Mouse (Mus musculus): Measurements from ENCODE around the gene Tctex1d1. TPM values are rescaled to one million over a fixed set of nuclear protein-coding genes. Genes with fewer than 3 reads are reported as not detected.

Tctex1d1 gene
- polyA plus RNA-seq (2017; shearing (Covaris generic)), result under 1 TPM in 1 of 2 experiments, not detected in 1; 0.89 TPM

DNA sequence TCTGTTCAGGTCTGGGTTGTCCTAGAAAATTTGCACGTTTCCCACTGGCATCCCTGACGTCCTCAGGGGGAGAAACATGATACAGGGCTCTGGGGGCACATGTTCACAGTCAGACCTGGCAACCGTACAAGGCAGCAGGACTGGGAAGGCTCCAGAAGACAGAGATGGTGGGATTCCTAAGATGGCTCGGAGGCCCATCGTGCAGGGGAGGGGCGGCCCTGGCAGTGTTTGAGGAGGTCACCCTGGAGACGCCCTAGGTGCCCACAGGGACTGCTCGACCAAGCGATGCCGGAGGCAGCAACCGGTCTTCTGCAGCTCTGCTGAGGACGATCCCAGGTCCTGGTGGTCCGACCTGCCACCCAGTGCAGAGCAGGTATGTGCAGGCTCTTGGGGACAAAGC is at the start of gene Tctex1d1:
TSS of gene Tctex1d1 (plus strand) at position 167 of the 400 bp plus-strand sequence.
- no peak for ATAC-seq

DNA sequence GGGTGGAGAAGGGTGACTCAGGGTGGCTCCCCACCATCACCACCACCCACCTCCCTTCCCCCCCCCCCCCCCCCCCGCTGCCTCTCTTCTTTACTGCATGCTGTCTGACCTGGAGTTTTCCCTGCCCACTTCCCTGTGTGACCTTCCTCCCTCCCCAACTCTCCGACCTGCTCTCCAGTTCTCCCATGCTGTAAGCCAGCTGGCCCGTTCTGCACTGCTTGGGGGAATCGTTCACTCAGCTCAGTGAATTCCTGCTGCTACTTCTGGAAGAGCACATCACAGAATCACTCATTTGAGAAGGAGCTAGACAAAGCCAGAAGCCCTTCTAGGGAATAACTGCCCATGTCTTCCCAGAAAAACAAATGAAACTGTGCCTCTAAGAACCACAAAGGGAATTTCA is 48.9 kb upstream of the Tctex1d1 start:
- ATAC-seq, result no peak

DNA sequence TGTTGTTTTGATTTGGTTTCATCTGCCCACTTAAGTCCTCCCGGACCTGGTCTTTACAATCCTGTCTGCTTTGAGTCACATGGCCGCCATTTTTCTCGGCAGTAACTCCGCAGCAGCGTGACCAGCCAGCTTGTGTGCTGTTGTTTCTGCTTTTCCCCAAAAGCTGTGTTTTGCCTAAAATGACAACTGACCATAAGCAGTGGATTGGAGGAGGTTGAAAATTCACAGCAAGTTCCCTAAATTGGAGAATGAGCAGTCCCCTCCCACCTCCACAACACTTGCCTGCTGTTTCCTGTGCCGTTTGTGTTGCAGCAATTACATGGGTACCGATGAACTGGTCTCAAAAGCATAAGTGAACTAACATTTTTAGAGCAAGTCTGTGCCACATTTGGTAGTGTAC is 47.7 kb upstream of the Tctex1d1 start:
- ATAC-seq, result no peak

DNA sequence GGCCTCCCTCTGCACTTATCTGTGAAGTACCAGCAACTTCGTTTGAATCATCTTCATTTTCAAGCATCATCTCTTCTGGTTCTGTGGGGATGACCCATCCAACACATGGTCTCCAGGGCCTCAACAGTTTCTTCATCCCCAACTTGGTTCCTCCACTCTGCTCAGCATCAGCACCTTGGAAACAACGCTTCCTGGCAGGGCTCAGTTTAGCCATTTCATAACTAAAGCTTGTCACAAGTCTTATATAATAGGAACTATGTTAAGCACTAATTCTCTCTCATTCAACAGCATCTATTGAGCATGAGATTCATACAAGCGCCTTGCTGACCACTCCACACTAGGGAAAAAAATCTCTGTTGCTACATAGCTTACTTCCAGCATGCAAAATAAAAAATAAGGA is 38.1 kb upstream of the Tctex1d1 start:
- no peak for ATAC-seq

DNA sequence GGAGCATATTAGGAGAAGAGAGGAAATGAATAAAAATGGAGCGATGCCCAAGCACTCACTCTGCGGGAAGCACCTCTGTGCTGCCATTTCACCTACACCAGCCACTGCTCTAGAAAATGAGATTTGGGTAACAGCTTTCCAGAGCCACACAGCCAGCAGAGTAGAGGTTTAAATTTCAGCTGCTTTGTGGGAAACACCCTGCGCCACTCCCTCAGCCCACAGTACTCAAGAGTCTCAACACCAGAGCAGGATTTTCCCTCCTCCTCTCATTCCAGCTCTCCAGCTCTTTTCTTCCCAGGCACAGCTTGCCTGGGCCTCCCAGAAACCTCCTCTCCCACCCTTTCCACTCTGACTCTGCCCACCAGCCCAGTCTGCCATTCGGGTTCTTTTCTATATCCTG is 37.7 kb upstream of the Tctex1d1 start:
- ATAC-seq, result no peak

DNA sequence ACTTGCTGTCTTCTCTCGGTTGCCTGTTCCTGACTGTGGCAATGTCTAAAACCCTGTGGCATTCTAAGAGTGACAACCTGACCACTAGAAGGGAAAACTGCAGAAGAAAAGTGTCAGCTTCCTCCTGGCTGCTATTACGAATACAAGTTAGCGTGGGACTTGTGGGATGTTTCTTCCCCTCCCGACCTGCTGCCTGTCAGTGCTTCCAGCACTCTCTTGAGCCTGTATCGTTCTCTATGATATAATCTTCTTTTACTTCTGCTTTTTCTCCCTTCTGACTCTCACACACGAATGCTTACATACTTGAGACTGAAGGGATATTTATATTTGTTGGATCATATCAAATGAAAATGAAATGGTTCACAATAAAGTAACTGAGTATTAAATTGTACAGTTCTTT is 34.1 kb upstream of the Tctex1d1 start:
- ATAC-seq, result no peak

DNA sequence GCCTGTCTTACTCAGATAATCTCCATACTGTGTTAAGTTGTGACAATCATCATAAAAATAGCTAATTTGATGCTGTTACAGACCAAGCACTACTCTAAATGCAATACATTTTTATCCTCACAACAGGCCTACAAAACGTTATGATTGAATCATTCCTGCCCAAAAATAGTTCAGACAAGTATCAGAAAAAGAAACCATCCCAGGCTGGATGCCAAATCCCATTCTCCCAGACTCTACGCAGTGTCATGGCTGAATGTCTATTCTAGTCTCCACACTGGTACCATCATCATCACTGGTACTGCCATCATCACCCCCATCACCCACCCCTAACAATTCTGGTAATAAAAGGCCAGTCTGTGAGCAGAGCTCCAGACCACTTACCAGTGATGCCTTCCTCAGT is 25.9 kb upstream of the Tctex1d1 start:
- no peak for ATAC-seq

DNA sequence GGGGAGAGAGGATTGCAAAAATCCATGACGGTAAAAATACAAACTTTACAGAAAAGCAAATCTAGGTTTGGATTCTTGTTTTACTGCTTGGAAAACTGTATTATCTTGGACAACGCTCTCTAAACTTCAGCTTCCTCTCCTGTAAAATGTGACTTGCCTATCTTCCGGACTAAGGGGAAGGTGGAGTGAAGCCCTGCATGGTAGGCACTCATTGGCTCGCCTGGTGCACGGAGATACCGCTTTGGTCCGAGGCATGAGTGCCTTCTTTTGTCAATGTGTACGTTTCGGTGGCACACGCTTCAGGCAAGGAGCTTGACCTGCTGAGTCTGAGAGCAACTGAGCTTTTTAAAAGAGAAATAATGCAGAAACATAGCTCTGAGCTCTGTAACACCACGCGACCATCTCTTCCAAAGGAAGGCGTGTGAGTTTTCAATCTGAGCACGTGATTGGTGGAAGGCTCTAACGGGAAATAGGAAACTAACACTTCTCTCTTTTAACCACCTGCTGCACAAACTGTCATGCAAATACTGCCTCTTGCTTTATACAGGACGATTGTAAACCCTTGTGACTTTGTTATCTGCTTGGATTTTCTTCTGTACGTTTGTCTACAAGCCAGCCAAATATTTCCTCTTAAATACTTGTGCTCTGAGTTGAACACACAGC is 23.0 kb upstream of the Tctex1d1 start:
- ATAC-seq, result peak; percentile 49

DNA sequence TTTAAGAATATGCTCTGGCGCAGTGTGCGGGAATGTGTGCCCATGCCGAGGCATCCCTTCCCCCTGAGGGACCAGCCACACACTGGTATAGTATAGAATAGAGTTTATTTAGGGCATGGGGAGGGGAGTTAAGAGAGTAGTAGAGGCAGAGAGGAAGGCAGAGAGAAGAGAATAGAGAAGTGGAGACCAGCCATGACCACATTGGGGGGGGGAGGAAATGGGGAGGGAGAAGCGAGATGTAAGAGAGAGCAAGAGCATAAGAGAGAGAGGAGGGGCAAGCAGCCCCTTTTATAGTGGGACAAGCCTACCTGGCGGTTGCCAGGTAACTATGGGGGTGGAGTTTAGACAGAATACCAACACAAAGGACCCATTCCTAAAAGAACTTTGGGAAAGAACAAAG is 19.0 kb upstream of the Tctex1d1 start:
- ATAC-seq, result no peak

DNA sequence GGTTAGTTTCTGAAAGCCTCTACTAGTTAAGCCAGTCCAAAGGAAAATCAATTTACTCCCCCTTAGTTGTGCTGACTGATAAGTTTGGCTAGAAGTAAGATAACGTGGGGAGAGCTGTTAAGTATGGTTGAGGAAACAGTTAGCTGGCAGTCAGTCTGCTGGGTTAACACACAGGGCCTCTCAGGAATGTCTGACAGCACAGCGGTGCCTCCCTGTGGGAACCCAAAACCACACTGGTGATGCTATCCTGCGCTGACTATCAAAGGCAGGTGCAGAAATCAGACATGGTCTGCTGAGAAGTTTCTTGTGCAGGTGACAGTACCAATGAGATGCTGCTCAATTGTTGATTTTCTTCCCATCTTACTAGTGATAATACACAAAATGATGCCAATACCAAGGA is 14.2 kb upstream of the Tctex1d1 start:
- no peak for ATAC-seq

DNA sequence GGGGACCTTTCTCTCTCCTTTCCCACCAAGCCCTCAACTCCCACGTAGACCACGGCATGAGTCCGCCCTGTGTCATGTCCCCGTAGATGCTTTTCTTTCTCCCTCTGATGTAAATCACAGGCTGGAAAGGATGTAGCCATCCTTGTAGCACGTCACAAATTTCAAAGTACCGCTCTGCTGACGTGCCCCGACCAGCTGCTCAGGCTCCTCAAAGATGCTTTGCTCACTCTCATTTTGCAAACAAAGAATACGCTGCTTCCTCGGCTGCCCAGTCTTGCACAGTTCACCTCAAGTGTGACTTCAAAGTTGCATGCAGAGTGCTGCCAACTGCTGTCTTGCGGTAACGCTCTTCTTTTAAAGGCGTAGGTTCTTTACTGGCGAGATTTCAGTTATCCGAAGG is 10.6 kb upstream of the Tctex1d1 start:
- ATAC-seq, result no peak

DNA sequence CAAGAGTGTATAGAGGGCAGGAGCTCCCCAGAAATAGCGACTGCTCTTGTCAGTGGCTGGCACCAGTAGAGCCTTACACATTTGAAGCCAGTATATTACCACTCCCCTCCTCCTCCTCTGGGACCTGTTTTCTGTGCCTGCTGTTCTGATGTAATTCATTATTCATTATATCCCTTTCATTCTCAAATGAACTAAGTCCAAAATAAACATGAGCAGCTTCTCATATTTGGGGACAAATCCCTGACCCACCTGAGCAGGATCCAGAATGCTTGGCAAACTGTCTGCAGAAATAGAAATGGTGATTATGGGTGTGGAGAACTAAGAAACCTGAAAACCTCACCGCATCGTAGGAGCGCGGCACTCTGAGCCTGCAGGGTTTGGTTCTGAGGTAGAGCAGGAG is 8.8 kb upstream of the Tctex1d1 start:
- ATAC-seq, result no peak

DNA sequence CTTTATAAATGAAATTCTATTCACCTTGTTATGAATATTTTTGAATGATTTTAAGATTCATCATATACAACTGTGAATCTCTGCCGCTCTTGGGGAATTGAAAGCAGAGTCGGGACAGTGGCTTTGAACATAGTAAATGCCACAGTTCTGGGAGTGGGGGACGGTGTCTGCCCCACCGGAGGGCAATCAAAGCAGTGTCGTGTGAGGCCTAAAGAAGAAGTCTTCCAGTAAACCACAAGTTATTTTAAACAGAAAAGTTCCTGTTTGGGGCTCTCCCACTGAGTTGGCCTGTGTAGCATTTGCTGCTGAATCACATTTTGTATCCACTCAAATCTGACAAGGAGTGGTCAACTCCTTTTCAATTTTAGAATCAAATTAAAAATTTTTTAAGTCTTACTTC is 7.2 kb upstream of the Tctex1d1 start:
- no peak for ATAC-seq

DNA sequence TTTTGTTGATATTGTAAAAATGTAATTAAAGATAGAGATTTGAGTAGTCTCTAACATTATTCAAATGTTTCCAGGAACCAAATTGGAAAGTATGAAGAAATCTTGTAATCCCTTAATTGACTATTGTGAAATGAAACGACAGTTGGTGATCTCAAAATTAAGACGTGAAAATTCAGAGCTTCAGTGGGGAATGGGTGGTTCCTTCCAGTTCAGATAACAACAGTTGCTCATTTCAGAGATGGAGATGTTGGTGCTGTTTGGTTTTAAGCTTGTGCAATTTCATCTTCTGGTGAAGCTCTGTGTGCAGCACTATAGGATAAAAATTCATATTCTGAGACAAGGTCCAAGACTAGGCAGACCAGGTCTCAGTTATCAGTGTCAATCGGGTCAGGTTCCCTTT is 6.3 kb upstream of the Tctex1d1 start:
- no peak for ATAC-seq

DNA sequence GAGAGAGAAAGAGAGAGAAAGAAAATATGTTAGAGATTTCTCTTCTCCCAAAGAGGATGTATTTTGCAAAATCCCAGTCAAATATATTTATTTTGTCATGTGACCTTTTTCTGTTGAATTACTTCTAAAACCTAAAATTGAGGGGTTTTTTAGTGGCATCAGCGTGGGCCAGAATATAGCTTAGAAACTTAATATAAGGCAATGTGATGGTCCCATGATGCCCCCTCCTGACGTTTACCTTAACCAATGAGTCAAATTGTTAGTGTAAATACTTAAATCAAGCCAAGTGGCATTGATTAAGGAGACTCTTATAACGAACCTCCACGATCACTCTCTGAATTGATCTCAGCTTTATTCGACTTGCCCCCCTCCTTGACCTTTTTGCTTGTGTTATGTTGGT is 4.2 kb upstream of the Tctex1d1 start:
- no peak for ATAC-seq

DNA sequence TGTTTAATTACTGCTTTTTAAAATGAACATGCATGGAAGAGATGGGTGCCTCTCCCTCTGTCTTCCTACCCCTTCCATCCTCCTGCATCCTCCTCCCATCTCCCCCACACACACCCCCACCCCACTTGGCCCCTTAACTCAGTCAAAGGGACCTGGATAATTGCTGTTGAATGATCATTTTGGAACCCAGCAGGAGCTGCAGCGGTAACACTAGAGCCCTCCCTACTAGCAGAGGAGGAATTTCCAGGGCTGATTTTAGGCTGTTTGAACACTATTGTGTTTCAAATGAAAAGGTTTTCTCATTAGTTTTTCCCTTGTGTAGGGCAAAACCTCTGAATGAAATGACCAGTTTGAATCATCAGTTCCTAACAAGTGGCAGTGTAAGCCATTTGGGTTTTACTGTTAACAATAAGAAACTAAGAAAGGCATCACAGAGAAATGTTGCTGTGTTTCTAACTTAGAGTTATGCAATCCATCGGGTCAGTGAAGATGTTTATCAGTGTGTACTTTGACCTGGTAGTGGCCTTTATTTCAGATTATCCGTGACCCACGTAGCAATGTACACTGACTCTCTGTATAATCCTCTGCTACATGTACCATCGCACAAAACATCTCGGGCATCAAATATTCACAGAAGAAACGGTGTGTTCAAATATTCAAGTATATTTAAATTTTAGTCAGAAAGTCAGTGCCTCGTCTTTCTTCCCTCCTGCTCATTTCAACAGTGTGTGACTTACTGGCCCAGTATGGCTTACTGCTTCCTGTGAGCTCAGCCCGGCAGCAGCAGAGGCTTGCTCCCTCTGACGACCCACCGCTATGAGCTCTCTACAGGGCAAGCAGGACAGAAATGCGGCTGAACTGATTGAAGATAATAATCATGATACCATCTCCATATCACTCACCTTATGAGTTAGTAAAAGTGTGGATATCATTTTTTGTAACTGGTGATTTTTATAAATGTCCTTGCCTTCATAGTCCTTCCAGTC is 1.8 kb upstream of the Tctex1d1 start:
- no peak for ATAC-seq

DNA sequence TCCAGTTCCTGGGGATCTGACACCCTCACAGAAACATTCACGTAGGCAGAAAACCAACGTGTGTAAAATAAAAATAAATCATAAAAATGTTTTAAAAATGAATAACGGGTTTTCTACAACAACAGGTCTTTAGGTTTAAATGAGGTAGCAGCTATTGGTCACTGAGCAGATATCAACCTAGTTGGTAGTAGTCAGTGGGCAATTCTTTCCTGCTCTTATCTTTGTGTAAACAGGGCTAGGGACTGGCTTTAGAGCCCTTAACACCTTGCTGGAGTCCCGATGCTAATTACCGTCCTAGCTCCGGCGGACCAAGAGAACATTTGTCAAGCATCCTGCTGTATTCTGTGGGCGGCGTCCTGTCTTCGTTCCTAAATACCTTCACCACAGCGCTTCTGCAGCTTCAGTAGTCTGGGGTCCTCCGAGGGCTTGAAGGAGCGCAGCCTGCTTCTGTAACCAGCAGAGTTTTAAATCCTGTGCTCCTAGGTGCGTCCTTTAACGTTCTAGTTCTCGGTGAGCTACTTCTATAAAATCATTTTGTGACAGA is 556 bp upstream of the Tctex1d1 start:
- no peak for ATAC-seq

DNA sequence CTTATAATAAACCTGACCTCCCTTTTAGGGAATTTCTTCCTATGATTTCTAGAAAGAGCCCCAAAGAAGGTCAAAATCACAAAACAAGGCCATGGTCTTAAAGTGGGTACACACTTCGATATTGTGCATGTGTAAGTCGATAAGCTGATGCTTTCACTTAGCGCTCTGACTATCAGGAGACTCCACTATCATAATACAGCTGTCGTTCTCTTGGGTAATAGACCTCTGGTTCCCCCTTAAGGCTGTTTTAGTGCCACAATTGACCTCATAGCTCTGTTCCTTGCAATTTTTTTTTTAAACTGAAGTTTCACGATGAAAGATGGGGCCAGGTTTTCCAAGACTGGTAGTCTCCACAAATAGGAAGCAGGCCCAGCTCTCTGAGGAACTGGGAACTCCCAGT is 979 bp downstream of the Tctex1d1 start:
- no peak for ATAC-seq

DNA sequence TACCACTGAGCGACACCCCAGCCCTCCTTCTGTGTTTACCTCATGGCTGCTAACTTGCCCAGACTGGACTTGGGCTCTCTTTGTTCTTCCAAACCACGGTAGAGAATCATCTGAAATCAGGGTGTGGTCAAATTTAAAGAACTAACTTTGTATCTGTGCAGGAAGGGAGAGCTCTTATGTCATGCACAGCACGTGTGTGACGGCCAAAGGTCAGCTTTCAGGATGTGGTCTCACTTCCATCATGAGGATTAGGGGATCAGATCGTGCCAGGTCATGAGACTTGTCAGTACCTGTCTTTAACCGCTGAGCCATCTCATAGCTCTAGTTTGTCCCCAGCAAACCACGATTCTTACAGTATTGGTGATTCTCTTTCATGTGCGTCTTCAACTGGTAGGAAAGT is 3.3 kb downstream of the Tctex1d1 start:
- no peak for ATAC-seq

DNA sequence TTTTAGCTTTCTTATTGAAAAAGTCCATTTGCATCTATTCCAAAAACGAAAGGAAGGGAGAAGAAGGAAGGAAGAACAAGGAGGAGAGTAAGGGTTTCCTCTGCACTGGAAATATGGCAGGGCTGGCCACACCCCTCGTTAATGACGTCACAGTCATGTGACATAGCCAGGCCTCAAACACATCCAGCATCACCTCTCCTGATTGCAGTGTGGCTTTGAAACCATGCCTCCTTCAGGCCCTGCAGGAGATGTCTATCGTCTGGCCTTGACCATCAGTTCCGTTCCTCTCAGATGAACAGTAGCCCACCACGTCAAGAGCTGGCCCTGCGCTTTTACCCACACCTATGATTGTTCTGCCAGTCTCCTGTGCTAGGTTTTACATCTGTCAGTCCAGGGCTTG is 7.8 kb downstream of the Tctex1d1 start:
- no peak for ATAC-seq

DNA sequence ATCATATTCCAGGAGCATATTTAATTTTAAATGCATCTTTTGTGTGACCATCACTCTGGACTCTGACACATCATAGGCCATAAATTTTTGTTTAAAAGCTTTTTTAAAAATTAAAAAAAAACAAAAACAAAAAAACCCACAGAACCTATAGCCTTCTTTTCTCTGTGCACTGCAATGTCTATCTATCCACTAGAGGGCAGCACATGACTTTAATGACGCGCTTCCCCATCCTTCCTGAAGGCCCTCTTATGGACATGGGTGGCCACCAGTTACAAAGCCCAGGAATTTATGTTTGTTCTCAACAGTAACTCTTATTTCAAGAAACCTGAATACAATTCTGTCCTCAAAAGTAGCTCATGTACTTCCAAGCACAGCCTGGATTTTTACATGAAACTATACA is 8.5 kb downstream of the Tctex1d1 start:
- peak; percentile 52 for ATAC-seq

DNA sequence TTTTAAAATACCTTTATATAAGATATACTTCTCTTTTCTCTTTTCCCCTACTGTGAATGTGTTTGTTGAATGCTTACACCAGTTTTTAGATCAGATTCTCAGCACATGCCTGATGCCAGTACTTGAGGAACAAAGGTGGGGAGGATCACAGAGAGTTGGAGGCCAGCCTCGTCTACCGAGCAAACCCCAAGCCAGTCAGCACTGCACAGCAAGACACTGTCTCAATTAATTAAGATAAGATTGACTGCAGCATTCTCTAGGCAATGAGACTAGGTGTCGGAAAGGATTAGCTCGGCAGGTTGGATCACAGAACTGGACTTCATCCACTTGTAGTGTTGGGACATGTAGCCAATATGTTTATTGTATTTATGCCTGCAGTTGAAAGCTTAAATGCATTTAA is 8.9 kb downstream of the Tctex1d1 start:
- no peak for ATAC-seq

DNA sequence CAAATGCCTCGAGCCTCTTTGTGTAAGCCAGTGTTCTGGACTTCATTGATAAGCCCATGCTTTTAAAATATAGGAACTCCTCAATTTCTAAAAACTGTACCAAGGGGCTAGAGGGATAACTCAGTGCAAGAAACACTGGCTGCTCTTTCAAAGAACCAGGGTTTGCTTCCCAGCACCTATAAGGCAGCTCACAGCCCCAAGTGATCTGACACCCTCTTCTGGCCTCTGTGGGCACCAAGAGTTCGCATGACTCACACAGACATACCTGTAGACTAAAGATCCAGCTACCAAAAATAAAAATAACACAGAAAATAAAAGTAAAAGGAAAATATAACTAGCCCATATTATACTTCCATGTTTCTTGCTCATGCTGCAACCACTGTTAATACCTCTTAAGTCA is 9.3 kb downstream of the Tctex1d1 start:
- ATAC-seq, result no peak

DNA sequence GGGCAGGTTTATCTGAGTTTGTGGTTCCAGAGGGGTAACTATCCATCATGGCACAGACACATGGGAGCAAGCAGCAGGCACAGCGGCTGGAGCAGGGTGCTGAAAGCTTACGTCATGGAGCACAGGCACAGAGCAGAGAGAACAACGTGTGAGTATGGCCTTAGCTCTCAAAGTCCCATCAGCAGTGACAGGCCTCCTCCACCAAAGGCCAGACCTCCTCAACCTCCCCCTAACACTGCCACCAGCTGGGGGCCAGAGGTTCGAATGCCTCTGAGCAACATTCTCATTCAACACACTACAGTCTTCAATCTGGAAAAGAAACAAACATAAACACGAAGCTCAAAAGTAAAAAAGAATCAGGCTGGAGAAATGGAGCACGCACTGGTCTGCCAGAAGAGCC is 10.1 kb downstream of the Tctex1d1 start:
- ATAC-seq, result no peak
